Mouse (Mus musculus): Measurements from ENCODE around the gene Foxred1. TPM values are rescaled to one million over a fixed set of nuclear protein-coding genes. Genes with fewer than 3 reads are reported as not detected.

Foxred1 gene
- polyA plus RNA-seq (2012; fragmentation: generic; extraction: Trizol) = 14.4 TPM
- long read RNA-seq, experiment 1, transcript Foxred1-202 (11 exons, 2,289 nt) = major isoform, 10 of 18 reads
- long read RNA-seq, experiment 1, partial matches to known transcripts = 3 of 18 reads
- long read RNA-seq, experiment 1, other reads (novel, unspliced or antisense) = 5 of 18 reads
- long read RNA-seq, experiment 2, transcript Foxred1-202 (11 exons, 2,289 nt) = major isoform, 87 of 113 reads
- long read RNA-seq, experiment 2, partial matches to known transcripts = 0 of 113 reads
- long read RNA-seq, experiment 2, other reads (novel, unspliced or antisense) = 26 of 113 reads

- H3ac ChIP-seq (ENCODE audit: control insufficient read depth, insufficient read length, low read depth) = peak within 1 kb of the TSS; percentile 83
- H3K4me3 ChIP-seq (ENCODE audit: insufficient read depth, poor library complexity, severe bottlenecking) = peak within 1 kb of the TSS; percentile 80
- H3K27me3 ChIP-seq (ENCODE audit: control insufficient read depth, insufficient read depth, insufficient read length) = no peaks in the 10 kb centered on the region
- peaks cover 57% of the 10 kb centered on the region for H3K36me3 ChIP-seq (ENCODE audit: control insufficient read depth, insufficient read depth)
- H3K79me2 ChIP-seq (ENCODE audit: control insufficient read depth, insufficient read depth) = peaks cover 26% of the 10 kb centered on the region
- peaks cover 16% of the 10 kb centered on the region for H3K79me3 ChIP-seq (ENCODE audit: low read depth)
- TF ChIP-seq MAX (IDR thresholded peaks at IDR 0.05) (no peak), MYOG (IDR thresholded peaks at IDR 0.05; ENCODE audit: control insufficient read depth, extremely low read depth, insufficient read length) (no peak), FOSL1 (IDR thresholded peaks at IDR 0.05; ENCODE audit: insufficient read depth, low read length, poor library complexity, severe bottlenecking) (no peak), CEBPB (IDR thresholded peaks at IDR 0.05; ENCODE audit: low read depth) (no peak), CTCF (IDR thresholded peaks at IDR 0.05; ENCODE audit: control insufficient read depth, insufficient read depth, insufficient read length) (no peak), MYOD1 (IDR thresholded peaks at IDR 0.05; ENCODE audit: control insufficient read depth, insufficient read length, low read depth) (no peak), USF1 (IDR thresholded peaks at IDR 0.05; ENCODE audit: low read depth) (no peak)
Observed at GRCm38 (mm10) chr9:35210542-35211474, at the start of gene Foxred1. Gene Foxred1 (minus strand): TSS chr9:35211055.

DNA sequence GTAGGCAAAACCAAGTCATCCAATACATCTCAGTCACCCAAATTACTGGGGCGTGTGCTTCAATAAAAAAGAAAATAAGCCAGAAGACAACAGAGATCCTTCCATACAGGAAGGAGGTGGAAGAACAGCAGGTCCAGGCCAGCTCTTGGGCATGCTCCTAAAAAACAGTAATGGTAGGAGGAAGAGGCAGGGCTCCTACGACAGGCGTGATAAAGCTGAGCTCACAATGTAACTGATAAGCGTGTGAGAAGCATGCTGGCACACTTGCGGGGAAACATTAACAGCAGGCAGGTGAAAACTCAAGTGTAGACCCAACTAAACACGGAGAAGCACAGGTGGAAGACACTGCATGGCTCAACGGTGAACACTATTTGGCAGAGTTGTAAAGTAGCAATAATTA, 46.5 kb upstream of the Foxred1 start:
- no peaks in the 10 kb centered on the region for H3K36me3 ChIP-seq (ENCODE audit: control insufficient read depth, insufficient read depth)
- no peak overlapping the region for H3K4me3 ChIP-seq (ENCODE audit: insufficient read depth, poor library complexity, severe bottlenecking)
- H3K27me3 ChIP-seq (ENCODE audit: control insufficient read depth, insufficient read depth, insufficient read length) = no peaks in the 10 kb centered on the region
- H3K79me3 ChIP-seq (ENCODE audit: low read depth) = peaks cover 7% of the 10 kb centered on the region
- no peak for TF ChIP-seq FOSL1 (IDR thresholded peaks at IDR 0.05; ENCODE audit: insufficient read depth, low read length, poor library complexity, severe bottlenecking)
- no peak for TF ChIP-seq MAX (IDR thresholded peaks at IDR 0.05)
- TF ChIP-seq USF1 (IDR thresholded peaks at IDR 0.05; ENCODE audit: low read depth) = no peak
- no peak for TF ChIP-seq CTCF (IDR thresholded peaks at IDR 0.05; ENCODE audit: control insufficient read depth, insufficient read depth, insufficient read length)
- no peak for TF ChIP-seq MYOG (IDR thresholded peaks at IDR 0.05; ENCODE audit: control insufficient read depth, extremely low read depth, insufficient read length)
- no peak for TF ChIP-seq MYOD1 (IDR thresholded peaks at IDR 0.05; ENCODE audit: control insufficient read depth, insufficient read length, low read depth)
- no peak for TF ChIP-seq CEBPB (IDR thresholded peaks at IDR 0.05; ENCODE audit: low read depth)
- no peak overlapping the region for H3ac ChIP-seq (ENCODE audit: control insufficient read depth, insufficient read length, low read depth)
- H3K79me2 ChIP-seq (ENCODE audit: control insufficient read depth, insufficient read depth) = peaks cover 7% of the 10 kb centered on the region

- Histone ChIP-seq H3K4me3 (ENCODE audit: insufficient read depth, poor library complexity, severe bottlenecking) (no peak overlapping the region), H3ac (ENCODE audit: control insufficient read depth, insufficient read length, low read depth) (no peak overlapping the region), H3K79me3 (ENCODE audit: low read depth) (peaks cover 7% of the 10 kb centered on the region), H3K27me3 (ENCODE audit: control insufficient read depth, insufficient read depth, insufficient read length) (no peaks in the 10 kb centered on the region), H3K79me2 (ENCODE audit: control insufficient read depth, insufficient read depth) (peaks cover 12% of the 10 kb centered on the region), H3K36me3 (ENCODE audit: control insufficient read depth, insufficient read depth) (no peaks in the 10 kb centered on the region)
- TF ChIP-seq MYOD1 (IDR thresholded peaks at IDR 0.05; ENCODE audit: control insufficient read depth, insufficient read length, low read depth) (no peak), USF1 (IDR thresholded peaks at IDR 0.05; ENCODE audit: low read depth) (no peak), CEBPB (IDR thresholded peaks at IDR 0.05; ENCODE audit: low read depth) (no peak), CTCF (IDR thresholded peaks at IDR 0.05; ENCODE audit: control insufficient read depth, insufficient read depth, insufficient read length) (no peak), MAX (IDR thresholded peaks at IDR 0.05) (no peak), FOSL1 (IDR thresholded peaks at IDR 0.05; ENCODE audit: insufficient read depth, low read length, poor library complexity, severe bottlenecking) (no peak), MYOG (IDR thresholded peaks at IDR 0.05; ENCODE audit: control insufficient read depth, extremely low read depth, insufficient read length) (no peak)
Observed at GRCm38 (mm10) chr9:35249476-35249875, 38.6 kb upstream of the Foxred1 start.

DNA sequence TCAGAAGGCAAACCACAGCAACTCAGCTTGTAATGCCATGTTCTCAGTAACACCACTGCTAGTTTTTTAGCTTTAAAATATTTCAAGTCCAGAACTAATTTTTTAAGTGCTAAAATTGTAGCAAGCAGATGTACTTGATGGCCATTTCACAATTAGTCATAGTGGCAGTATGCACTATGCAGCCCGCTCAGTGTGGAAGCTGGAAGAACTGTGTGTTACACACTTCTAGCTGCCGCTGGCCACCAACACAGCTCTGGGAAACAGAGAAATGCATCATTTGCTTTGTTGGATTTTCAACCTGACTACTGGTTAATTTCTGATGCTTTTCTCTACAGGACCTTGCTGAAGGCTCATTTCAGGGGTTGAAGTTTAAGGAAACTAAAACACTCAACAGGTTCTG, 36.5 kb upstream of the Foxred1 start:
- peaks cover 12% of the 10 kb centered on the region for H3K79me2 ChIP-seq (ENCODE audit: control insufficient read depth, insufficient read depth)
- no peak overlapping the region for H3ac ChIP-seq (ENCODE audit: control insufficient read depth, insufficient read length, low read depth)
- H3K4me3 ChIP-seq (ENCODE audit: insufficient read depth, poor library complexity, severe bottlenecking) = no peak overlapping the region

GRCm38 (mm10) chr9:35239734-35240133, 28.9 kb upstream of the Foxred1 start:
- TF ChIP-seq MYOG (IDR thresholded peaks at IDR 0.05; ENCODE audit: control insufficient read depth, extremely low read depth, insufficient read length) = no peak
- no peak for TF ChIP-seq CEBPB (IDR thresholded peaks at IDR 0.05; ENCODE audit: low read depth)
- Histone ChIP-seq H3K79me3 (ENCODE audit: low read depth) (no peaks in the 10 kb centered on the region), H3K4me3 (ENCODE audit: insufficient read depth, poor library complexity, severe bottlenecking) (no peak overlapping the region), H3ac (ENCODE audit: control insufficient read depth, insufficient read length, low read depth) (no peak overlapping the region), H3K27me3 (ENCODE audit: control insufficient read depth, insufficient read depth, insufficient read length) (no peaks in the 10 kb centered on the region), H3K36me3 (ENCODE audit: control insufficient read depth, insufficient read depth) (no peaks in the 10 kb centered on the region), H3K79me2 (ENCODE audit: control insufficient read depth, insufficient read depth) (no peaks in the 10 kb centered on the region)

More for the DNA sequence above, 36.5 kb upstream of the Foxred1 start:
- H3K79me3 ChIP-seq (ENCODE audit: low read depth) = peaks cover 5% of the 10 kb centered on the region
- H3K36me3 ChIP-seq (ENCODE audit: control insufficient read depth, insufficient read depth) = no peaks in the 10 kb centered on the region
- TF ChIP-seq MAX (IDR thresholded peaks at IDR 0.05) = no peak
- TF ChIP-seq MYOG (IDR thresholded peaks at IDR 0.05; ENCODE audit: control insufficient read depth, extremely low read depth, insufficient read length) = no peak
- no peak for TF ChIP-seq CTCF (IDR thresholded peaks at IDR 0.05; ENCODE audit: control insufficient read depth, insufficient read depth, insufficient read length)
- no peak for TF ChIP-seq USF1 (IDR thresholded peaks at IDR 0.05; ENCODE audit: low read depth)
- no peak for TF ChIP-seq FOSL1 (IDR thresholded peaks at IDR 0.05; ENCODE audit: insufficient read depth, low read length, poor library complexity, severe bottlenecking)
- no peak for TF ChIP-seq CEBPB (IDR thresholded peaks at IDR 0.05; ENCODE audit: low read depth)
- TF ChIP-seq MYOD1 (IDR thresholded peaks at IDR 0.05; ENCODE audit: control insufficient read depth, insufficient read length, low read depth) = no peak
- no peaks in the 10 kb centered on the region for H3K27me3 ChIP-seq (ENCODE audit: control insufficient read depth, insufficient read depth, insufficient read length)
